Mouse (Mus musculus) olfactory bulb, adult 2 months (tissue): ENCODE data around the gene Prr7. TPM values are rescaled to one million over a fixed set of nuclear protein-coding genes. Genes with fewer than 3 reads are reported as not detected.

Source experiments
- H3K27ac ChIP-seq: fragments of 200-500 bp; 2 replicates; pipeline ENCODE4 v1.5.1; 2012; ENCODE audit warnings: low read depth, low read length; ENCODE audit not compliant: insufficient read depth
- H3K4me1 ChIP-seq: fragments of 200-500 bp; 2 replicates; pipeline ENCODE4 v1.6.1; 2012; ENCODE audit warnings: low read length; ENCODE audit not compliant: control insufficient read depth, insufficient read depth
- H3K4me3 ChIP-seq: fragments of 200-500 bp; 2 replicates; pipeline ENCODE4 v1.5.1; 2012; ENCODE audit warnings: mild to moderate bottlenecking, low read depth, low read length, moderate library complexity; ENCODE audit not compliant: insufficient read depth
- CTCF ChIP-seq: fragments of 200-500 bp; IDR thresholded peaks from 2 replicates; pipeline ENCODE4 v1.5.1; 2012; ENCODE audit warnings: low read depth, mild to moderate bottlenecking, low read length, moderate library complexity; ENCODE audit not compliant: insufficient read depth
- POLR2A ChIP-seq: fragments of 200-500 bp; IDR thresholded peaks from 2 replicates; pipeline ENCODE4 v1.6.1; 2012; ENCODE audit warnings: mild to moderate bottlenecking, low read depth, low read length, moderate library complexity; ENCODE audit not compliant: insufficient read depth
- WGBS: fragments of 180-500 bp; shearing (Covaris S2); methylation state at CpG from one replicate; pipeline ENCODE4 v1.1.7; 2018; 5-methylcytosine and 5-hydroxymethylcytosine counted together
- polyA plus RNA-seq: library from polyadenylated mRNA; stranded (reverse); fragments of >200 nt; gene quantifications from 2 replicates; pipeline ENCODE4 v1.2.4, GENCODE M21; 2012; ENCODE audit warnings: low replicate concordance; ENCODE audit not compliant: missing spikeins, insufficient read depth, insufficient read length

The Prr7 gene
- polyA plus RNA-seq, 1 experiment = not detected

DNA sequence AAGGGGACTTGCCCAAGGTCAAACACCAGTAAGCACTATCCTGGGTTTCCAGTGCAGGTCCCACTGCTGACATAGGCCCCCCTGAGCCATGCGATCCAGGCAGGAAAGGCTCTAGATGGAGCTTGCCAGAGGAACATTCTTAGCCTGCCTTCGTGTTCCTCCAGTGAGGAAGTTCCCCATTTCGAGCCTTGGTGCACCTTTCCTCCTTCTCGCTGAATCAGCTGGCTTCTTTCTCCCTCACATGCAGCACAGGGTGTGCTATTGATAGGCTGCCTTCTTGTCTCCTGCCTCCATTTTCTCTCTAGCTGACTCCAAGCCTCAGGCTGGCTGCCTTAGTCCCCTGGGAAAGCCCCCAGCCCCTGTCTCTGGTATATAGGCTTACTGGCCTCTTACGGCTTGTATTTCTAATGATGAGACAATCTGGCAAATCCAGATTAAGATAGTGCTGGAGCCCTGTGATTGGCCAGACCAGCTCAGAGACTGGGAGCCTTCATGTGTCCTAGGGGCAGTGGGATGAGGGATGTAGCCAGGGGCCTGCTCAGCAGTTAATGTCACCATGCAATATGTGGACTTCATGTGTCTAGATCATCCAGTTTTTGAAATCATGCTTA lies 1.9 kb downstream of the Prr7 start:
- peaks cover 47% of the 10 kb centered on the region for H3K4me1 ChIP-seq

GRCm38 (mm10) chr13:55468851-55469560 lies 4.9 kb downstream of the Prr7 start:
- WGBS = 26% methylated on average over 13 of the region's 13 CpGs
- Histone ChIP-seq H3K4me1 (peaks cover 71% of the 10 kb centered on the region), H3K4me3 (no peak overlapping the region), H3K27ac (no peak overlapping the region)
- TF ChIP-seq CTCF = no peak
- no peak for TF ChIP-seq POLR2A

More for the DNA sequence above, 1.9 kb downstream of the Prr7 start:
- WGBS = 28% methylated on average over 5 of the region's 5 CpGs
- H3K4me3 ChIP-seq = peak overlapping the region; percentile 75
- H3K27ac ChIP-seq = peak overlapping the region; percentile 68
- TF ChIP-seq CTCF = no peak
- no peak for TF ChIP-seq POLR2A

DNA sequence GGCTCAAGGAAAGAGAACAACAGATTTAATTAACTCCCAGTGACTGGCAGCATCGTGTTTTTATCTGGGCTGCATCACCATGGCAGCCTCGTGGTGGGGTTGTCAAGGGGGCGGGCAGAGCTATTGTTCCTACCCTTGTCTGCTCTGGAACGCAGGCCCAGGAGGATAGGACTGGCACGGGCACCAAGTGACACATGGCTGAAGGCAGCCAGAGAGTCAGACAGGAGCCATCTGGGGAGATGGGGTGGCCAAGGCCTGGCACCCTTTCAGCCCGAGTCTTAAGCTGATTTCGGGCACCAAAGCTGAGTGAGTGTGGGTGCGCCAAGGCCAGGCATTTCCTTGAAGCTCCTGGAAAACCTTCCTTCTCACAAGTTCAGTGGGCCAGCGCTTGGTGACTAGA lies 6.3 kb downstream of the Prr7 start:
- 16% methylated on average over 9 of the region's 9 CpGs for WGBS
- Histone ChIP-seq H3K4me1 (peaks cover 79% of the 10 kb centered on the region), H3K4me3 (no peak overlapping the region), H3K27ac (peak overlapping the region; percentile 36; the same call in 1 of the 2 replicates)
- no peak for TF ChIP-seq CTCF
- no peak for TF ChIP-seq POLR2A

DNA sequence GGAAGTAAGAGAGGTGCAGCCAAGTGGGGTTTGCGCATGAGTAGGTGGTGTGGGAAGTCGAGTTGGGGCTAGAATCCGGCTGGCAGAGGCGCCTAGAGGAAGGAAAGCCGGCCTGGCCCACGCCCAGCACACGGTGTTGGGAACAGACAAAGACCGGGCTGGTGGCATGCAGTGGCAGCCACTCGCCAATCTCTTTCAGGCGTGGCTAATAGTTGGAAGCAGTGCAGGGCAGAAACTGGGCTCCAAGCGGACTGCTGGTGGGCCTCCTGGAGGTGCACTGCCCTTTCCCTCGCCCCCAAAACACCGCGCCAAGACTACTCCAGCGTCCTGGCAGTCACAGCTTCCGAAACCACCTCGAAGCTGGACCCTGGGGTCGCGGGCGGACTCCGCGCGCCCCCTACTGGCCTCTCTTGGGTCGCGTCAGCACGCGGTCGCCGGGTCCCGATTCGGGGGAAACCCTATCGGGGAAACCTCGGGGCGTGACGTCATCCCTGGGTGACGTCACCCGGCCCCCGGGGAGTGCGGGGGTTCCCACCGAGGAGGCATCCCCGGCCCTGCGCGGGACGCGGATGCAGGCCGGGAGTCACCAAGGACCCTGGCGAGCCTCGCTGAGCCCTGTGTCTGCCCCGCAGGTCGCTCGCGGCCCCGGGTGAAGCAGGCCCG lies 7.2 kb downstream of the Prr7 start:
- H3K4me1 ChIP-seq = peaks cover 73% of the 10 kb centered on the region
- peak; percentile 98 for TF ChIP-seq CTCF
- TF ChIP-seq POLR2A = no peak
- H3K4me3 ChIP-seq = peak overlapping the region; percentile 50
- under 1% methylated on average over 54 of the region's 54 CpGs for WGBS
- H3K27ac ChIP-seq = peak overlapping the region; percentile 50

DNA sequence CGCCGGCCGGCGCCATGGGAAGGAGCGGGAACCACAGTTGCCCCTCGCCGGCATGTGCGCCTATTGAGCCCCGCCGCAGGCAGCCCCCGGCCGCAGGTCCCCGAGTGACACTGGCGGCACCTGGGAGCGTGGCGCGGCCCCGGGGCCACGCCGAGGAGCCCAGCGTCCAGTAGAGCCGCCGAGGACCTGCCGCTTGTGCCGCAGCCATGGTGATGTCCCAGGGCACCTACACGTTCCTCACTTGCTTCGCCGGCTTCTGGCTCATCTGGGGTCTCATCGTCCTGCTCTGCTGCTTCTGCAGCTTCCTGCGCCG lies 7.7 kb downstream of the Prr7 start:
- peaks cover 70% of the 10 kb centered on the region for H3K4me1 ChIP-seq
- H3K4me3 ChIP-seq = peak overlapping the region; percentile 50
- H3K27ac ChIP-seq = peak overlapping the region; percentile 41
- under 1% methylated on average over 31 of the region's 31 CpGs for WGBS
- TF ChIP-seq CTCF = no peak
- no peak for TF ChIP-seq POLR2A

- TF ChIP-seq CTCF (no peak; the same call in 1 of the 2 replicates), POLR2A (0 out of 2 replicates have a peak, but pooled peaks have one; percentile 36)
- Histone ChIP-seq H3K4me3 (peak overlapping the region; percentile 50), H3K27ac (peak overlapping the region; percentile 41), H3K4me1 (peaks cover 65% of the 10 kb centered on the region)
- 2% methylated on average over 103 of the region's 103 CpGs for WGBS
Measured at GRCm38 (mm10) chr13:55472132-55473022, 8.3 kb downstream of the Prr7 start.

GRCm38 (mm10) chr13:55473076-55473831 lies 9.2 kb downstream of the Prr7 start:
- no peak overlapping the region for H3K27ac ChIP-seq
- 35% methylated on average over 18 of the region's 18 CpGs for WGBS
- peaks cover 63% of the 10 kb centered on the region for H3K4me1 ChIP-seq
- TF ChIP-seq CTCF = no peak
- TF ChIP-seq POLR2A = no peak
- peak overlapping the region; percentile 50; the same call in 1 of the 2 replicates for H3K4me3 ChIP-seq

GRCm38 (mm10) chr13:55473961-55474360 lies 9.9 kb downstream of the Prr7 start:
- H3K4me1 ChIP-seq = peaks cover 58% of the 10 kb centered on the region
- no peak overlapping the region for H3K4me3 ChIP-seq
- peak overlapping the region; percentile 8; the same call in 1 of the 2 replicates for H3K27ac ChIP-seq
- TF ChIP-seq CTCF = no peak
- no peak for TF ChIP-seq POLR2A
- 32% methylated on average over 11 of the region's 11 CpGs for WGBS
